Comparison of ENCODE assay signal across 11 mouse cellular contexts in genomic region chr7:3935473-3935872, GRCm38 (mm10). TPM values are rescaled to one million over a fixed set of nuclear protein-coding genes. Genes with fewer than 3 reads are reported as not detected.
DNase-seq lines count a peak whose midpoint lies in the region; ATAC-seq lines count a peak whose summit lies in the region.
"Had no signal": no experiment of that assay in that cellular context is flagged by ENCODE, and none has a peak within 500 bp of the region (broad histone marks: within the 10 kb centered on the region; RNA-seq: fewer than 3 reads in every experiment).

No protein-coding gene starts in this region.

- peak; percentile 3 for DNase-seq in ES-CJ7 (ENCODE audit: low read depth, low spot score)
- DNase-seq in MEL-GATA-1-ER (ENCODE audit: extremely low read depth, low read depth), result peak; percentile 47
- DNase-seq in liver, result peak; percentile 8
- DNase-seq in lung, postnatal 36 days, result peak; percentile 13
- DNase-seq in right cerebral cortex, postnatal 10 days (ENCODE audit: low spot score in 2 of 2), result peak; percentile 14 to 19

- ATAC-seq in common myeloid progenitor, adult 5-6 weeks (replicated peaks; ENCODE audit: low read depth, poor library complexity, severe bottlenecking), result peak; percentile 87
- ATAC-seq in megakaryocyte progenitor cell, adult 5-6 weeks (replicated peaks; ENCODE audit: poor library complexity), result peak; percentile 91

RNA-seq across cellular contexts. Expression of gene Lilra6, which starts 20.2 kb away (rescaled TPM):
- 0.37 TPM in 1 of 2 replicates, not detected in the other for total RNA-seq in common myeloid progenitor, adult 5-6 weeks (2017)
- 0.71 and 0.91 TPM in 2 replicates for total RNA-seq in megakaryocyte progenitor cell, adult 5-6 weeks (2015)
- total RNA-seq in megakaryocyte progenitor cell, adult 5-6 weeks (2017), result 0.64 and 0.67 TPM in 2 replicates
- total RNA-seq: gastrocnemius, postnatal 36 days had no signal

RNA-seq across cellular contexts. Expression of gene Gm14548, which starts 37.6 kb away (rescaled TPM):
- total RNA-seq in common myeloid progenitor, adult 5-6 weeks (2017), result 0.64 TPM in 1 of 2 replicates, not detected in the other
- 1.1 and 1.9 TPM in 2 replicates for total RNA-seq in megakaryocyte progenitor cell, adult 5-6 weeks (2015)
- 0.17 and 3.1 TPM in 2 replicates for total RNA-seq in megakaryocyte progenitor cell, adult 5-6 weeks (2017)
- total RNA-seq: adrenal gland, postnatal 25 days; gastrocnemius, adult 18-20 months; heart, adult 18-20 months had no signal

Comparison
In these comparisons a context has a peak if more than half of its experiments do, and no peak if none do; other contexts are left out.
1. Peak in every context shown above with its lines: DNase-seq and ATAC-seq.